12 mouse cellular contexts compared by ENCODE assay signal in the genomic region with DNA sequence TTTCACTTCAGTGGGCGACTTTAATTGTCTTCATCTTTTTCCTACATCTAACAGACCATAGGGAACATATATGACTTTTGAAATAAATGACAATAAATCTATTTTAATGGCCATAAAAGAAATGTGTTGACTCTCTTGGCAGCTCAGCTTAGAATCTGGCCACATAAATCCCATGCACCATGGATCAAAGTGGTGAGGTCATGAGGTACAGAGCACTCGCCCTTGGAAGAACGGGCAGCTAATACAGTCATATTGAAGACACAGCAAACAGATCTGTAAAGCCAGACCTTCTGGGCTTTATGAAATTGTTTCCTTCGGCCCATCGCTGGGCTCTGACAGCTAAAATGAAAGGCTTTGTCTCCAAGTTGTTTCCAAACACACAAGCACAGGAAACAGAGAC. TPM values are rescaled to one million over a fixed set of nuclear protein-coding genes. Genes with fewer than 3 reads are reported as not detected.
"Had no signal": no experiment of that assay in that cellular context is flagged by ENCODE, and none has a peak within 500 bp of the region (broad histone marks: within the 10 kb centered on the region; RNA-seq: fewer than 3 reads in every experiment).

No protein-coding gene starts in this region.

- H3K4me3 ChIP-seq: limb, embryonic 15.5 days; liver, embryonic 12.5 days; midbrain, embryonic 10.5 days; midbrain, embryonic 15.5 days had no signal

- ATAC-seq: liver, embryonic 12.5 days; midbrain, embryonic 15.5 days had no signal

- H3K9me3 ChIP-seq: limb, embryonic 15.5 days; liver, embryonic 12.5 days; midbrain, embryonic 10.5 days; midbrain, embryonic 15.5 days had no signal

- H3K4me2 ChIP-seq: limb, embryonic 15.5 days; liver, embryonic 12.5 days; lung, embryonic 14.5 days; midbrain, embryonic 15.5 days had no signal

- H3K27me3 ChIP-seq: limb, embryonic 15.5 days; liver, embryonic 12.5 days; midbrain, embryonic 15.5 days had no signal

- H3K9ac ChIP-seq: limb, embryonic 15.5 days; liver, embryonic 12.5 days; lung, embryonic 14.5 days; midbrain, embryonic 15.5 days had no signal

- H3K36me3 ChIP-seq: limb, embryonic 15.5 days; liver, embryonic 12.5 days; midbrain, embryonic 10.5 days; midbrain, embryonic 15.5 days had no signal

- H3K27ac ChIP-seq: limb, embryonic 15.5 days; liver, embryonic 12.5 days; midbrain, embryonic 10.5 days; midbrain, embryonic 15.5 days; stomach, postnatal 0 days had no signal

- DNase-seq: layer of hippocampus, postnatal 36 days; lung, embryonic 14.5 days; lung, postnatal 10 days; lung, postnatal 4 days; thymus, postnatal 25 days had no signal

- H3K4me1 ChIP-seq: midbrain, embryonic 15.5 days had no signal

RNA-seq across cellular contexts. Expression of a gene that starts 26.2 kb away (rescaled TPM):
- total RNA-seq: monocyte, adult 5-6 weeks; neutrophil, adult 5-6 weeks had no signal
